Mouse (Mus musculus): ENCODE results near the gene Fam198b.
A peak's percentile ranks its signal among the peaks of the same experiment; 100 is the strongest.

The Fam198b gene

DNA sequence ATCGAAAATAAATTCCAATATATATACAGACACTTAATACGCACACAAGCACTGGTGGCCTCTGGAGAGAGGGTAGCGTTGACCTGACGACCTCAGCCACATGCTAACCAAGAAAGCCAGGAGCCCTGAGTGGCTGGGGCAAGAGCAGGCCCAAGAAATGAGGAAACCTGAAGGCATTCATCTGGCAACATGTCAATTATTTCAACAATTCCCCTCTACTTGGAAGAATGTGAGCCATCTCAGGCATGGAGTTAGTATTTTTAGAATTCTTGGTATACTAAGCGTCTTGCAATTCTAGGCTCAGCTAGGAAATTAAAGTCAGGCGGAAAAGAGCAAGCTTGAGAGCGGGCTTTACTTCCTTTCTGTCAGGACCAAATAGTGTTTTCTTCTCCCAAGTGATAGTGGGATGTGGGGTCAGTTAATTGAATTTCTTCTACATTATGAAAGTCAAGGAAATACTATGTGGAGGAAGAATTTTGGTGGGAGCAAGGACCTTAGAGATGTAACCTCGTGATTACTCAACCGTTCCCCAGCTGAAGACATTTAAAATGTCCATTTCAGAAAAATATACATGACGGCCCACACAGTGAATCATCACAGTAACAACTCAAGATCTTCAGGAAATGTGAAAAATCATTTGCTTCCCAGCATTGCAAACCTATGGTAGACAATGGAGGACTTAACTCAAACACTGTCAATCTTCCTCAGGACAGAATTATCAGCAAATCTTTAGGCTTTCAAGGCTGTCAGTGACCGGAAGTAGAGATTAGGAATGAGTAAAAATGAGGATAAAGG lies 93.5 kb downstream of the Fam198b start:
- no peak for TF ChIP-seq GATA4 (IDR thresholded peaks at IDR 0.05; ENCODE audit: insufficient replicate concordance, low read length)

DNA sequence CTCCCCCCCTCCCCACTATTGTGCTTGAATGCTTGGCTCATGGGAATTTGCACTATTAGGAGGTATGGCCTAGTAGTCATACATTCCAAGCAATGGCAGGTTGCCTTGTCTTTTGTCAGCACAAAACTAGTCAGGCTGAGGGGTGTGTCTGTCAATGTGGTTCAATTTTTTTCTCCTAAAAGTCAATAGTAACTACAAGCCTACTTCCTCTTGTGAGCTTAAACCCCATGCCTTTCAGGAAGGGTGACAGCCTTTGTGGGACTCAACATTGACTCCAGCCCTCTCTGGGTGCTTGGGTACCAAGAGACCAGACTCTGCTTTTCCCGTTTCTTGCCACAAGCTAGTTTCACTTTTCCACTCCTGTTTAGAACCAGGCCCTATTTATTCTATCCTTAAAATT lies 96.4 kb downstream of the Fam198b start:
- no peak for TF ChIP-seq GATA4 (IDR thresholded peaks at IDR 0.05; ENCODE audit: insufficient replicate concordance, low read length)

DNA sequence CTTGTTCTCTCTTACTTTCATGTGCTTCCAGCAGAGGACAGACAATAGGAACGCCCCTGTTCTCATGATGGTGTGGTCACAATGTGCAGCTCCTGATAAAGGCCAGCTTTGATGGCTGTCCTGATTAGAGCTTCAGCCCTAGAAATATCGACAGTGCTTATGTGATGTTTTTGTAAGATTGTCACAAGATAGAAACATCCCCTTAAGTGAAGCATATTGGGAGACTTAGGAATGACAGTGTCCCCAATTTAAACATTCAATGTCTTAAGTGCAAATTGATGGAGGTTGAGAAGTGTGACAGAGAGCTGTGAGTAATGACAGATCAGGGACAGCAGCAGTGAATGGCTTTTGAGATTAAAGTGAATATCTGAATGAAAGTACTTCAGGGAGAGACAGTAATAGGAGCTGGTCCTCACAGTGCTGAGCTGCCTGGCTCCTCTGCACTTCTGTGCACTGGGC lies 99.7 kb downstream of the Fam198b start:
- TF ChIP-seq GATA4 (IDR thresholded peaks at IDR 0.05; ENCODE audit: insufficient replicate concordance, low read length) = no peak

DNA sequence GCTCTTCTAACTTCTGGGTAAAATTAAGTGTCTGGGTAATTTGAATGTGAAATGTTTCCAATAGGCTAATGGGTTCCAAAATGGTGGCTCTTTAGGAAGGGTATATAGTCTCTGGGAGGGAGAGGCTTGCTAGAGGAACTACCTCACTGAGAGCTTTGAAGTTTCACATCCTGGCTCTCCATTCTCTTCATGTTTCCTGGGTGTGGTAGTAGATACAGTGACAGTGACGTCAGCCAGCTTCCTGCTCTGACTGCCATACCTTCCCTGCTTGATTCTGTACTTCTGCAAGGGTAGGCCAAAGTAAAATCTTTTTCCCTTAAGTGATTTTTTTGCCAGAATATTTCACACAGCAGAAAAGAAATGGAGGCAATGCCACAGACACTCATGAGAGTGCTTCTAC lies 100.2 kb downstream of the Fam198b start:
- no peak for TF ChIP-seq GATA4 (IDR thresholded peaks at IDR 0.05; ENCODE audit: insufficient replicate concordance, low read length)

DNA sequence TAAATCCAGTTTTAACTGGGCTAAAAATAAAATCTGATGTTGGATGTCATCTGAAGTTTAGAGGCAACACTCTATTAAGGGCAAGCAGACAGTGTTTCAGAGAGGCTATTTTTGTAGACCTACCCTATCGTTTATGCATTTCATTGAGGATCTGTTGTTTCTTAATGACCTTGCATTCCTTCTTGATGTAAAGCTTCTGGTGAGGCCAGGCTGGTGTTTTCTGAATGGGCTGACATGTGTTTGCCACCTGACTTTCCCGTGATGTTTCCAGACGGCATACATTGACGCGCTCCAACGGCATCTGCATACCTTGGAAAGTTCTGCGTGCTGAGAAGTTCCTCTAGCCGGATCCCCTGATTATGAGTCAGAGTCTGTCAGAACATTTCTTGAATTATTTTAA lies 104.9 kb downstream of the Fam198b start:
- no peak for TF ChIP-seq GATA4 (IDR thresholded peaks at IDR 0.05; ENCODE audit: insufficient replicate concordance, low read length)

DNA sequence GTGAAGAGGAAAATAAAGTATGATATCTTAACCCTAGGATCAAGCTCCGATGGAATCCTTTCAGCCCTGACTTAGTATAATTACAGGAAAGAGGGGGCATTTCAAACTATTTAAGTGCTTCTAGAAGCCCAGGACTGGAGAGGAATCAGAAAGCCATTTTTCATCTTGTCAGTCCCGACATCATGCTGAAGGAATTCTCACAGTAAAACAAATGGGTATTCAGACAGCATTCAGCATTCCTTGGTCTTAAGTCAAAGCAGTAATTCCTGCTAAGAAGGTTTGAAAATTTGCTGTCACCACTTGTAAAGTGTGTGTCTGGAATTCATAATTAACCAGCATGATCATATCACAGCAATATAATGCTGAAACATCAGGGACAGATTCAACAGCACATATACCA lies 105.6 kb downstream of the Fam198b start:
- no peak for TF ChIP-seq GATA4 (IDR thresholded peaks at IDR 0.05; ENCODE audit: insufficient replicate concordance, low read length)

DNA sequence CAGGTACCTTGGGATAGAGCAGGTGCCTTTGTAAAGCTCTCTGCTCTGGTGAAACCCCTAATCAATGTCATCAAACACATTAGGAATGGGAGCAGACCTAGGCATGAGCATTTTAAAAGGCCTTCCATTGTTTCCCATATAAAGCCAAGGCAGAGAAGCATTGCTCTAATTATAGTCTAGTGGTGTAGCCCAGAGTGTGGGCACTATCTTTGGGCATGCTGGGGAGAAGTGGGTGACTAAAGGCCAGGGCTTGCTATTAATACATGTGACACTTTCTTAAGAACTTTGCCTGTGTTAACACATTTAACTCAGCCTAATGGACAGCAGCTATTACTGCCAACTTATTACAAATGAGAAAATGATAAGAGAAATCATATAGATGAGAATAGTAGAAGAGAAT lies 106.1 kb downstream of the Fam198b start:
- no peak for TF ChIP-seq GATA4 (IDR thresholded peaks at IDR 0.05; ENCODE audit: insufficient replicate concordance, low read length)

DNA sequence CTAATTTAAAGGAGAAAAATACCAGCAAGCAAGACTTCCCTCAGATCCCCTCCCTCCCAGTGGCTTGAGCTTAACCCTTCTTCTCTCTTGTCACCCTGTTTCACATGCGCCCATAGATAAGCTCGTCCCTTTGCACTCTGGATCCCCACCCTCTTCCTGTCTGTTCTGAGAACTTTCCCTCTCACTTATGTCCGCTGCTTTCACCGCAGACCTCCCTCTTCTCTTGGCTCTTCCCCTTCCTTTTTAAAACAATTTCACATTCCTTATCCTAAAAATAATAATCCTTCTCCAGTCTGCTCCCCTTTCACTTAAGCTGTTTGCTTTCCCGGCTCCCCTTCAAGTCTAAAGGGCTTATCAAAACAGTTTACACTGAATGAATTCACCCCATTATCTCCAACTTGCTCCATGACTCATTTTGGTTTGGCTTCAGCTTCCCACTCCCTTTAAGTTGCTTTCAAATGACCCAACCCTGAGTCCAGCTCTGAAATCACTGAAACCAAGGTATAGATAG lies 109.8 kb downstream of the Fam198b start:
- TF ChIP-seq GATA4 (IDR thresholded peaks at IDR 0.05; ENCODE audit: insufficient replicate concordance, low read length) = peak; percentile 52; the same call in 1 of the 2 replicates

DNA sequence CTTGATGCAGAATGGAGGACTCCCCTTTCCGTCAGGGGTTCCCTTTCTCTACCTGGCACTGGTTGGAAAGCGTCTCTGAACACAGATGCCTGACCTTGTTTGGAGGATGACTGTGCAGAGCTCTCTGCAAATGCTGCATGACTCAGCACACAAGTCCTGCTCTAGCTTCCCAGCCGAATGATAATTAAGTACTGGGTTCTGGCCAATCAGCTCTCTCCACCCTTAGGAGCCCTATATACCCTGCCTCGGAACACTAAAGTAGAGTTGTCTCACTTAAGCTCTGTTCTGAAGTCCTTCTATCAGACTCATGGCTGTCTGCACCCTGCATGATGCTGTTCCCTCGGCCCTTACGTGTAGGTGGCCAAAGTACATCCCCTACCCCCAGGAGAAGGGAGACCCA lies 111.4 kb downstream of the Fam198b start:
- no peak for TF ChIP-seq GATA4 (IDR thresholded peaks at IDR 0.05; ENCODE audit: insufficient replicate concordance, low read length)
